Mouse (Mus musculus) layer of hippocampus, adult 2 months (tissue): ENCODE results near the gene Casp12. TPM values are rescaled to one million over a fixed set of nuclear protein-coding genes. Genes with fewer than 3 reads are reported as not detected.
"Not testable (repeated sequence)": the region's sequence is repeated elsewhere in the genome, so short reads cannot be mapped to it uniquely, and the experiment has no call there.

Experiments used
- DNase-seq, 2 experiments: peaks; one replicate each; pipeline ENCODE4 v3.0.0; 2022; ENCODE audit warnings: low spot score in 2 of 2
- H3K27ac ChIP-seq: fragments of 200-600 bp; 2 replicates; pipeline ENCODE4 v1.8.1; 2022
- H3K4me3 ChIP-seq: fragments of 200-600 bp; 2 replicates; pipeline ENCODE4 v1.8.1; 2022; ENCODE audit warnings: mild to moderate bottlenecking
- CTCF ChIP-seq: fragments of 200-600 bp; conservative IDR thresholded peaks from 2 replicates; pipeline ENCODE4 v1.8.1; 2022; ENCODE audit warnings: antibody characterized with exemption, mild to moderate bottlenecking, moderate library complexity
- total RNA-seq, 2 experiments: library from RNA; stranded (reverse); gene quantifications; 2 replicates each; pipeline ENCODE4 v1.2.3; 2021

Casp12 gene
- total RNA-seq, 2 experiments from 2014 or later: 0.59 to 1.7 TPM

DNA sequence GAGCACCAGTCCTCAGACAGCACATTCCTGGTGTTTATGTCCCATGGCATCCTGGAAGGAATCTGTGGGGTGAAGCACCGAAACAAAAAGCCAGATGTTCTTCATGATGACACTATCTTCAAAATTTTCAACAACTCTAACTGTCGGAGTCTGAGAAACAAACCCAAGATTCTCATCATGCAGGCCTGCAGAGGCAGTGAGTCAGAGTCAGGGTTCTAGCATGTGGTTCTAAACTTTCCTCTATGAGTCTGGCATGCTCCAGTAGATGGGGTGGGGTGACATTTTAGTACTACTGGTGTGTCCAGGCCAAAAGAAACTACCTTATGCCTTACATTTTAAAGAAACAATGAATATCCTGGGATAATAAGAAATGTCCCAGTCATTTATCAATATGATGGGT, 8.4 kb downstream of the Casp12 start:
- no peak for DNase-seq
- no peak for TF ChIP-seq CTCF
- H3K27ac ChIP-seq: no peak overlapping the region
- H3K4me3 ChIP-seq: no peak overlapping the region

DNA sequence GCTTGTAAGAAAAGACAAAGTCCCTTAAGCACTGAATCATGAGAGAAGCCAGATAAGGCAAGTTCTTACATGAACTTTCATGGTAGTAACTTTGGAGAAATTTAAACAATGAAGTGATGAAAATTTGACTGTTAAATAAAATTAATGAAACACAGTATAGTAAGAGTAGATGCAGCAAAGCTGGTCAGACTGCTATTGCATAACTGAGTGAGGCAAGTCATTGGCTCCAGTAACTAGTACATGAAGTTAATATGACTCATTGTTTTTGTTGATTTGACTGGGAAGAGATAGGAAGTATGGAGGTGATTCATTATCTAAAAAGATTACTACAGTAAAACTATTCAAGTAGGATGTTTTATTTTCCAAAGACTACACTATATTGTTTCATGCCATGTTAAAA, 11.6 kb downstream of the Casp12 start:
- no peak for DNase-seq
- TF ChIP-seq CTCF: no peak
- no peak overlapping the region for H3K27ac ChIP-seq
- no peak overlapping the region for H3K4me3 ChIP-seq

DNA sequence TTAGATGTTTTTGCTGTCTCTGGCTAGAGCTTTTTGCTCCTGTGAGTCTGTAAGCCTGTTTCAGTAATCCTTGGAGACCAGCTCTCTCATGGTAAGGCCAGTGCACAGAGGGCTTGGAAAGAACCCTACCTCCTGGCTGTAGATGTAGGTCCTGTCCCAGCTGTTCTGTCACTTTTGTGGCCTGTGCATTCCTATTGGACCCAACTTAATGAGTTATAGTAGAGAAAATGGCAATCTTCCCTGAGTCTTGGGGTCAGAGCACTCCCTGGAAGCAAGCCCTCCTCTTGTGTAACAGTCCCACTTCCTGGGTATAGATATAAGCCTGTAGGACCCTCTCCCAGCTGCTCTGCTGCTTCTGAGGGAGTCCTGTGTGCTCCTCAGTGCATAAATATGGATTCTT, 48.3 kb downstream of the Casp12 start:
- no peak overlapping the region for H3K4me3 ChIP-seq
- TF ChIP-seq CTCF: no peak
- H3K27ac ChIP-seq: no peak overlapping the region
- DNase-seq: no peak

DNA sequence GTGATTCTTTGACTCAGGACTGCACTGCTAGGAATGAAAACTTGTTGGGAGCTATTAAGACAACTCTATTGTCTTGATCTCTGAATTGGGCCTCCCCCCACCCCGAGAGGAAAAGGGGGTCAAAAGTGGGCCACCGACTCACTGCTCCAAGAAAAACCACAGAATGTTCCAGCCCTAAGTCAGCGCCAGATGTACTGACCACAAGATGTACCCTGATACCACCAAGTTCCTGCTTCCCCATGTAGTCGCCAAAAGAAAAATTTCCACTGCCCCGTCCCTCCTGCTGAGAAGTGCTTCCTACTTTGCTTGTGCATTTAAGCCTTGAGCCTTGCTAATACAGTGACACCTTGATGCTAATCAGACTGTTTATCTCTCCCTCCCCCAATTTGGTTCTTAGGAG, 50.6 kb downstream of the Casp12 start:
- DNase-seq, H3K27ac ChIP-seq, H3K4me3 ChIP-seq: not testable (repeated sequence)

DNA sequence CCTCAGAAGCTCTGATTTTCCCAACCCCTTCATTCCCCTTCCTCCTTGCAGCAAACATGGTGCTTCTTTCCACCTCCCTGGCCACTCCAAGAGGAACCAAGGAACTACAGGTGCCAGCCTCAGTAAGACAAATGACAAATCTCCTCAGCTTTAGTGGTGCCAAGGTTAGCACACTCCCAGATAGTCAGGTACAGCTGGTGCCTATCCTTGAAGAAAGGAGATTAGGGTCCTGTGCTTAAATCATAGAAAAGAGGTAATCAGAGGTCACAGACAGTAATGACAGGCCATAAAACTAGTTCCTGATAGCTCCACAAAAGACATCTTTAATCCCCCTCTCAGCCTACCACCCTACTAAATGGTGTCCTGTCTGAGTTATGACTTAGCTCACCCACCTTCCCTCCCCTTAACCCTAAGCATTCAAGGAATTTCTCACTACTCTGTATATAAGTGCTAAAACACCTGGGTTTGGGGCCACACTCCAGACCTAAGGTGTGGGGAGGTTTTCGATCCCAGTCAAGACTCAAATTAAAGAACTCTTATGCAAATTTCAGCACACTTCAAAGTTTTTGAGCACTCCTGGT, 65.8 kb downstream of the Casp12 start:
- no peak for TF ChIP-seq CTCF
- no peak for DNase-seq
- Histone ChIP-seq H3K4me3 (no peak overlapping the region), H3K27ac (no peak overlapping the region)

DNA sequence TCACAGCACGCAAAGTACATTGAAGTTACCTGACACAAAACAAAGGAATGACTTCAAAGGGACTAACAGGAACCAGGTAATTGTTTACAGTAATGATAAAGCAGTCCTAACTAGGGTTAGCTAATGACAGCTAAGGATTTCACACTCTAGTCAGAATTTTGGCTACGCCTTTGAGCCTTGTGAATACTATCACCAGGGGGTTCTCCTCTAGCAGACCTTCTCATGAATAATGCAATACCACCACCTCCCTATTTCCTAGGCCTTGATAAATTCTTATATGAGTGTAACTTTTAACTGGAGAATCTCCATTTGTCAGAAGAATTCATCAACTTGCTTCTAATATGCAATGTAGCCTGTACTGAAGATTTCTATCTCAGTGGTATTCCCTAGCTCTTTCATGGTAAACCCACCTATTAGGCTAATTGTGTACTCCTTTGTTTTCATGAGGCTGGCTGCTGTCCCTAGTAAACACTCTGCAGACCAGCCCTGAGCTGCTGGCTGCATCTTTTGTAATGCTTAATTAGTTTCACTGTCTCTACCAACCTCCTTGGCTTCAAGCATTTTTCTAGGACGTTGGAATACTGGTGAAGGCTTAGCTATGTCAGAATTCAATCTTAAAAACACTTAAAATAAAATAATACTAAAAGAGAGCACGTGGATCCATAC, 67.3 kb downstream of the Casp12 start:
- DNase-seq: no peak
- H3K27ac ChIP-seq: no peak overlapping the region
- TF ChIP-seq CTCF: no peak
- H3K4me3 ChIP-seq: no peak overlapping the region

DNA sequence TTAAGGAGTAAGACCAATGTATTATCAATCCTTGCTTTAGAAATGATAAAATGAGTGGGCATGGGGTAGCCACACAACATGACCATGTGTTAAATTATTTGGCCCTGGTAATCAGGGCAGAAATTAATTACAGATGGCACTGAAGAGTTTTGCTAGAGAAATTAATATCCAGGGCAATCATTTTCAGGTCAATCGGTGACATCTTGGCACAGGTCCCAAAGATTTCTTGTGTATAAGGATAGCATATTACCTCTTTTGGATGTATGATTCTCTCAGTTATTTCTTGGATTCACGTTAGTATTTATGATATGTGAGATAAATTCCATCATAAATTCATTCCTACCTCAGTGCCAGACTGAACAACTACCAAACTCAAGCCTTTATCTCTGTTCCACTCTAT, 72.6 kb downstream of the Casp12 start:
- DNase-seq: no peak
- TF ChIP-seq CTCF: no peak
- no peak overlapping the region for H3K27ac ChIP-seq
- H3K4me3 ChIP-seq: no peak overlapping the region

Other genes starting within 250 kb of the Casp12 start
- under 1 TPM; 0.54 to 0.97 TPM for gene Casp1, start 46.9 kb upstream of the Casp12 start, total RNA-seq
- gene Casp4, start 36.6 kb upstream of the Casp12 start, total RNA-seq: 1 to 10 TPM in 1 of 2 experiments, under 1 TPM in 1; 0.84 to 1.1 TPM